ENCODE assay signal across 8 mouse cellular contexts in the genomic region with DNA sequence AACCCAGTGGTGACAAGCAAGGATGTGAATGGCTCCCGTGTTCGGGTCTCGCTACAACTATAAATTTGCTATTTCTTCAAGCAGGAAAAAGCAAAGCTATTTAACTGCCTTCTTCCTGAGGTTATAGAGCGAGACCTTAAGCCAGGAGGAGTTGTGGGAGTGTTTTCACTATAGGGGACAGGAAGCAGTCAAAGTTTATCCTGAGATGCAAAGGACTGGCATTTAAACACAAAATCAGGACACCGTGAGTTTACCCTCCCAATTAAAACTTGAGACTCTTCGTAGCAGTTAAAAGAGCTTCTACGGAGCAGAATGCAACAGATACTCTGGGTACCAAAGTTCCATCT. TPM values are rescaled to one million over a fixed set of nuclear protein-coding genes. Genes with fewer than 3 reads are reported as not detected.
DNase-seq lines count a peak whose midpoint lies in the region; ATAC-seq and TF ChIP-seq lines count a peak whose summit lies in the region.

No protein-coding gene starts in this region.

- WGBS in kidney, embryonic 15.5 days, result 2% methylated on average over 7 of the region's 7 CpGs
- WGBS in embryonic facial prominence, embryonic 11.5 days, result 6% methylated on average over 7 of the region's 7 CpGs
- 8% methylated on average over 7 of the region's 7 CpGs for WGBS in midbrain, postnatal 0 days

- no peaks in the 10 kb centered on the region for H3K27me3 ChIP-seq in kidney, embryonic 15.5 days
- no peaks in the 10 kb centered on the region for H3K27me3 ChIP-seq in embryonic facial prominence, embryonic 11.5 days (ENCODE audit: control insufficient read depth, insufficient read depth, low read length)
- no peaks in the 10 kb centered on the region for H3K27me3 ChIP-seq in midbrain, postnatal 0 days (ENCODE audit: insufficient read depth, low read length)

- no peak for ATAC-seq in kidney, embryonic 15.5 days (replicated peaks; ENCODE audit: low FRiP score)
- ATAC-seq in embryonic facial prominence, embryonic 11.5 days (replicated peaks; ENCODE audit: insufficient number of reproducible peaks, low FRiP score, low TSS enrichment, low read depth), result no peak
- ATAC-seq in midbrain, postnatal 0 days (ENCODE audit: low FRiP score), result no peak
- ATAC-seq in monocyte, adult 5-6 weeks (replicated peaks; ENCODE audit: insufficient number of reproducible peaks, low FRiP score, low TSS enrichment, poor library complexity, severe bottlenecking), result no peak

- H3K9me3 ChIP-seq in kidney, embryonic 15.5 days (replicated peaks), result no peaks in the 10 kb centered on the region
- H3K9me3 ChIP-seq in embryonic facial prominence, embryonic 11.5 days (replicated peaks; ENCODE audit: control insufficient read depth, low read length), result no peaks in the 10 kb centered on the region
- no peaks in the 10 kb centered on the region for H3K9me3 ChIP-seq in midbrain, postnatal 0 days (ENCODE audit: low read length)

- H3K4me1 ChIP-seq in kidney, embryonic 15.5 days, result peaks cover 36% of the 10 kb centered on the region
- H3K4me1 ChIP-seq in embryonic facial prominence, embryonic 11.5 days (ENCODE audit: control insufficient read depth, insufficient read depth, low read length), result no peaks in the 10 kb centered on the region
- peaks cover 16% of the 10 kb centered on the region; the same call in 1 of the 2 replicates for H3K4me1 ChIP-seq in midbrain, postnatal 0 days (ENCODE audit: insufficient read depth, low read length)

- H3K4me3 ChIP-seq in kidney, embryonic 15.5 days (replicated peaks), result peak overlapping the region; percentile 90
- H3K4me3 ChIP-seq in embryonic facial prominence, embryonic 11.5 days (ENCODE audit: low read depth, low read length), result peak overlapping the region; percentile 96
- H3K4me3 ChIP-seq in midbrain, postnatal 0 days (ENCODE audit: low read depth, low read length), result peak overlapping the region; percentile 99

- H3K36me3 ChIP-seq in kidney, embryonic 15.5 days, result no peaks in the 10 kb centered on the region
- no peaks in the 10 kb centered on the region for H3K36me3 ChIP-seq in embryonic facial prominence, embryonic 11.5 days (replicated peaks; ENCODE audit: control insufficient read depth, insufficient read depth, low read depth, low read length)
- no peaks in the 10 kb centered on the region for H3K36me3 ChIP-seq in midbrain, postnatal 0 days (ENCODE audit: insufficient read depth, low read length)

- no peak for DNase-seq in kidney, adult 11 months
- DNase-seq in embryonic facial prominence, embryonic 11.5 days (ENCODE audit: low spot score), result no peak
- peak; percentile 52 for DNase-seq in induced T-regulatory cell, adult 2 months (ENCODE audit: low read depth)
- no peak for DNase-seq in midbrain, postnatal 0 days (ENCODE audit: low spot score)
- DNase-seq in layer of hippocampus, postnatal 25 days (ENCODE audit: extremely low spot score in 1 of 2, low spot score in 1 of 2), result no peak
- no peak for DNase-seq in cerebellum, adult 18-20 months

- peak overlapping the region; percentile 95 for H3K9ac ChIP-seq in kidney, embryonic 15.5 days
- peak overlapping the region; percentile 93 for H3K9ac ChIP-seq in embryonic facial prominence, embryonic 11.5 days (replicated peaks; ENCODE audit: low read length)
- peak overlapping the region; percentile 98 for H3K9ac ChIP-seq in midbrain, postnatal 0 days (replicated peaks; ENCODE audit: low read length, poor library complexity, severe bottlenecking)

- H3K4me2 ChIP-seq in kidney, embryonic 15.5 days, result peak overlapping the region; percentile 75
- peak overlapping the region; percentile 72 for H3K4me2 ChIP-seq in embryonic facial prominence, embryonic 11.5 days (ENCODE audit: low read depth, low read length)
- H3K4me2 ChIP-seq in midbrain, postnatal 0 days (ENCODE audit: low read depth, low read length, poor library complexity, severe bottlenecking), result peak overlapping the region; percentile 75

- no peak for TF ChIP-seq CTCF in midbrain, postnatal 0 days (IDR thresholded peaks at IDR 0.05)

- peak overlapping the region; percentile 97 for H3K27ac ChIP-seq in kidney, embryonic 15.5 days
- peak overlapping the region; percentile 94 for H3K27ac ChIP-seq in embryonic facial prominence, embryonic 11.5 days (replicated peaks; ENCODE audit: low read depth, low read length)
- H3K27ac ChIP-seq in midbrain, postnatal 0 days (ENCODE audit: low read depth, low read length), result peak overlapping the region; percentile 99

RNA-seq across cellular contexts. Expression of gene Map3k4, which starts 1.0 kb away (rescaled TPM):
- 46.9 and 50.2 TPM in 2 replicates for polyA plus RNA-seq in kidney, embryonic 15.5 days (2015; fragmentation: Nextera tagmentation; extraction: Ambion mirVana)
- polyA plus RNA-seq in embryonic facial prominence, embryonic 11.5 days (2014; fragmentation: Nextera tagmentation; extraction: Ambion mirVana), result 38.8 and 42.0 TPM in 2 replicates
- total RNA-seq in midbrain, postnatal 0 days (2014; rRNA removed), result 36.1 and 37.1 TPM in 2 replicates
- 35.1 and 47.9 TPM in 2 replicates for polyA plus RNA-seq in midbrain, postnatal 0 days (2015; fragmentation: Nextera tagmentation; extraction: Ambion mirVana)
- 10 to 100 TPM; 56.9 to 58.6 TPM for total RNA-seq in layer of hippocampus, postnatal 25 days (2021)
- 20.8 to 45.9 TPM (median 22.8 TPM) in 3 replicates for total RNA-seq in monocyte, adult 5-6 weeks (2017)
